Mouse (Mus musculus) hindbrain, embryonic 16.5 days (tissue): ENCODE measurements at regions not wholly inside any gene's neighbourhood (a gene's known extent, or its start where the extent isn't known, plus 50 kb on each side); places are given as distances from the start of the nearest gene placed in this dataset.

Source experiments
- ATAC-seq: fragments of 200-750 bp; cut with Nextera tagmentation; 2 replicates; pipeline ENCODE4 v1.8.0; 2017; ENCODE audit warnings: moderate TSS enrichment, moderate library complexity
- H3K27ac ChIP-seq: fragments of 300-500 bp; sonication (generic); 2 replicates; pipeline ENCODE4 v1.5.1; 2014; ENCODE audit warnings: low read depth, mild to moderate bottlenecking, control low read depth, low read length, moderate library complexity
- H3K27me3 ChIP-seq: fragments of 300-500 bp; sonication (generic); replicated peaks from 2 replicates; pipeline ENCODE4 v1.6.1; 2014; ENCODE audit warnings: low read length; ENCODE audit not compliant: control insufficient read depth, insufficient read depth
- H3K36me3 ChIP-seq: fragments of 300-500 bp; sonication (generic); 2 replicates; pipeline ENCODE4 v1.6.1; 2014; ENCODE audit warnings: mild to moderate bottlenecking, low read length, moderate library complexity, mixed read lengths; ENCODE audit not compliant: control insufficient read depth, insufficient read depth
- H3K4me1 ChIP-seq: fragments of 300-500 bp; sonication (generic); 2 replicates; pipeline ENCODE4 v1.6.1; 2014; ENCODE audit warnings: low read depth, low read length; ENCODE audit not compliant: control insufficient read depth, insufficient read depth
- H3K4me2 ChIP-seq: fragments of 300-500 bp; sonication (generic); 2 replicates; pipeline ENCODE4 v1.6.1; 2014; ENCODE audit warnings: mild to moderate bottlenecking, low read length, control low read depth, moderate library complexity
- H3K4me3 ChIP-seq: fragments of 300-500 bp; sonication (generic); 2 replicates; pipeline ENCODE4 v1.5.1; 2014; ENCODE audit warnings: mild to moderate bottlenecking, low read length, control low read depth, moderate library complexity
- H3K9ac ChIP-seq: fragments of 300-500 bp; sonication (generic); 2 replicates; pipeline ENCODE4 v1.6.1; 2014; ENCODE audit warnings: low read depth, mild to moderate bottlenecking, control low read depth, low read length, moderate library complexity
- H3K9me3 ChIP-seq: fragments of 300-500 bp; sonication (generic); 2 replicates; pipeline ENCODE4 v1.6.1; 2014; ENCODE audit warnings: mild to moderate bottlenecking, low read length, moderate library complexity; ENCODE audit not compliant: control insufficient read depth
- WGBS: fragments of 180-500 bp; shearing (Covaris S2); extraction: QIAGEN DNeasy Blood & Tissue Kit; methylation state at CpG from one replicate; pipeline ENCODE4 v1.1.7; 2014; 5-methylcytosine and 5-hydroxymethylcytosine counted together

DNA sequence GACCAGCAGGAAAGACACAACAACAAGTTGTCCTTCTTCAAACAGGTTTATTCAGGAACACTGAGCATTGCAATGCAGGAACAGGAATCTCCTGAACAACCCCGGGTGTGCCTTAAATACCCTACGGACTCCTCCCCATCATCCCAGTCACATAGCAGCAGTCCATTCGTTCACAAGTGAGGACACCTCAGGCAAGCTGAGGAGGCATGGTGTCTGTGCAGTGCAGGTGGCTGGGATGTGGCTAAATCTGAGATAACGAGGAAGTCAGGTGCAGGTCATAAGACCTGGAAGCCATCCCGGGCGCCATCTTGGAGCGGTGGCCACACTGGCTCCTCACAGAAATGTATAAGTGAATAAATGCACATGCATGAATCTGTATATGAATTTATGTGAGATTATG is 826.0 kb downstream of the Slitrk6 start:
- WGBS, result 94% methylated on average over 7 of the region's 7 CpGs
- Histone ChIP-seq H3K27me3 (no peaks in the 10 kb centered on the region), H3K4me3 (no peak overlapping the region), H3K27ac (no peak overlapping the region), H3K9ac (no peak overlapping the region), H3K36me3 (no peaks in the 10 kb centered on the region), H3K9me3 (no peaks in the 10 kb centered on the region), H3K4me1 (no peaks in the 10 kb centered on the region), H3K4me2 (no peak overlapping the region)
- no peak for ATAC-seq

DNA sequence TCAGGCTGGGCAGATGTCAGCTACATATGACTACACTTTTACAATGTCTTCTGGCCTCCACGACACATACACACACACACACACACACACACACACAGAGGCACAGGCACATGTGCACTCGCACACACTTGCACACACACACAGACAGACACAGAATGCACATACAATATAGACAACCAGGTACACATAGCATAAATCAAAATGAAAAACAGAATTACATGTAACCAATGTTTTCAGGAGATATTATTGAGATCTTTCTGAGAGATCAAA is 863.1 kb downstream of the Slitrk6 start:
- WGBS, result 89% methylated on average over 2 of the region's 2 CpGs
- Histone ChIP-seq H3K4me3 (no peak overlapping the region), H3K9me3 (no peaks in the 10 kb centered on the region), H3K27ac (no peak overlapping the region), H3K36me3 (no peaks in the 10 kb centered on the region), H3K4me1 (no peaks in the 10 kb centered on the region), H3K27me3 (no peaks in the 10 kb centered on the region), H3K9ac (no peak overlapping the region), H3K4me2 (no peak overlapping the region)
- no peak for ATAC-seq

DNA sequence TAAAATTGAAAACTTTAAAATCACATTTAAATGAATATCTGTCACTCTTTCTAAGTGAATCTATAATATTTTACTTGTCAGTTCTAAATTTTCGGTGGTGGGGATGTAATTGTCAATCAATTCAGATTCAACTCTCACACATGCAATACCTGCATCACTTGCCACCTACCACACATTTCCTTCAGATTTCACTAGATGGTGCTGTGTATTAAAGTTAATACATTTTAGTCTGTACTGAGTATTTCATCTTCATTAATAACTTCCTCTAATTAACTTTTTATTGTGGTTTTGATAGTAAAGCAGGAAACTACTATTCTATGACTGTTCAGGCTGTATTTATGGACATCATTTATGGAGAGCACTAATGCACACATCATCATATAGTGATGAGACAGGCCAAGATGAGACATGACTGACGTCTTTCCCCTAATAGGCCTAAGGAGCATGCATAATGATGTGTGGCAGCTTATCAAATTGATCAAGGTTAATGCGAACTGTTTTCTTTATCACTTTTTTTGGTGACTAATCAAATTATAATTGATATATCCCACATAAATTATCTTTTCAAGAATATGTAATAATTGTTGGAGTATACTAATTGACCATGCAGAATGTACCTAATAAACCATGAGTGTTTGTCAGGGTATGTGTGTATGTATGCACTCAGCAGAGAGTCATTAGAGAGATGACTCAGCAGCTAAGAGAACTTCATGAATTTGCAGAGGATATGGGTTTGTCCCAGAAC is 863.6 kb downstream of the Slitrk6 start:
- H3K9ac ChIP-seq, result no peak overlapping the region
- no peak overlapping the region for H3K27ac ChIP-seq
- 60% methylated on average over 3 of the region's 3 CpGs for whole genome bisulfite sequencing
- no peaks in the 10 kb centered on the region for H3K4me1 ChIP-seq
- H3K36me3 ChIP-seq, result no peaks in the 10 kb centered on the region
- no peaks in the 10 kb centered on the region for H3K27me3 ChIP-seq
- ATAC-seq, result peak; percentile 69
- no peak overlapping the region for H3K4me3 ChIP-seq
- H3K4me2 ChIP-seq, result no peak overlapping the region
- no peaks in the 10 kb centered on the region for H3K9me3 ChIP-seq

DNA sequence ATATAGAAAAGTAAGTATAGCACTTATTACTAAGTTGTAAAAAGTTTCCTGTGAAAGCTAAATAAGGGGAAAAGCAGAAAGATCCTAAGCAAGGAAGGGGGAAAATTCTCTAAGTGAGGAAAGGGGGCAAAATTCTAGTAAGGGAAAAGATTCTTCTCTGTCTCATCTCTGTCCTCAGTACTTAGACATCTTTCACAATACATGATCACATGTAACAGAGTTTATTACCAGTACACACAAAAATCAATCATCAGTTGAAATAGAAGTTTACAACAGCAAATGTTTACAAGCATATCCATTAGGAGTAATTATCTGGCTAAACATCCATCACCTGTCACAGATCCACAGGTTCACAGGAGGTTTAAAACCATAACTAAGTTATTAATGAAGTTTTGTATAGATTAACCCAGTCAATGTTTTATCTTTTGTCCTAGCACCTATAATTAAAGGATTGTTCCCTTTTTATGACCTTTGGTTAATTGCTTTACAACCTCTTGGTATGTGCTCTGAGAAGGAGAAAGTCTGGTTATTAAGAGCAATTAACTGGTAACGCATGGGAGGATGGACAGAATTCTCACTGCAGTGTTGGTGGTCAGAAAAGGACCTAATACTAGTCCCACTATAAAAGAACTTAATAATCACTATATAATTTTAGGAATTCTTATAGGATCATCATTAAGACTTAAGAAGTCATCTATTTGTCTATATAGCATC is 877.8 kb downstream of the Slitrk6 start:
- Histone ChIP-seq H3K36me3 (no peaks in the 10 kb centered on the region), H3K27ac (no peak overlapping the region), H3K4me1 (no peaks in the 10 kb centered on the region), H3K9ac (no peak overlapping the region), H3K4me2 (no peak overlapping the region), H3K27me3 (no peaks in the 10 kb centered on the region), H3K9me3 (no peaks in the 10 kb centered on the region), H3K4me3 (no peak overlapping the region)
- no peak for ATAC-seq
- WGBS, result 72% methylated on average over 1 of the region's 1 CpGs

DNA sequence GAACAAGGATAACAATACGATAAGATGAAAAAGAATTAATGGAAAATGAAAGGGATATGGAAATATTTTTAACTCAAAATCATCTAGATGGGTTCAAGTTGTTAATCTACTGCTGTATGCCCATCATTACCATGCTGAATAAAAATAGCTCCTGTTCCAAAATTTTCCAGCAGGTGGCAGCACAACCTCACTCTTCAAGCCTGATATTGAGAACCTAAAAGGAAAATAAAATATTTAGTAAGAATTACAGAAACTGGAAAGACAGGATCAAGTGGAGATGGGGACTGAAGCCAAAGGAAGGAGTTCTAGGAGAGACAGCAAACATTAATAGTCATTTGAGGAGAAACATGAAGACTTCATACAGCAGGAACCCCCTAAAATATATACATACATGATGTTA is 880.7 kb downstream of the Slitrk6 start:
- 0 out of 2 replicates have a peak, but pooled peaks have one; percentile 56 for ATAC-seq
- 7% methylated on average over 1 of the region's 1 CpGs for WGBS

DNA sequence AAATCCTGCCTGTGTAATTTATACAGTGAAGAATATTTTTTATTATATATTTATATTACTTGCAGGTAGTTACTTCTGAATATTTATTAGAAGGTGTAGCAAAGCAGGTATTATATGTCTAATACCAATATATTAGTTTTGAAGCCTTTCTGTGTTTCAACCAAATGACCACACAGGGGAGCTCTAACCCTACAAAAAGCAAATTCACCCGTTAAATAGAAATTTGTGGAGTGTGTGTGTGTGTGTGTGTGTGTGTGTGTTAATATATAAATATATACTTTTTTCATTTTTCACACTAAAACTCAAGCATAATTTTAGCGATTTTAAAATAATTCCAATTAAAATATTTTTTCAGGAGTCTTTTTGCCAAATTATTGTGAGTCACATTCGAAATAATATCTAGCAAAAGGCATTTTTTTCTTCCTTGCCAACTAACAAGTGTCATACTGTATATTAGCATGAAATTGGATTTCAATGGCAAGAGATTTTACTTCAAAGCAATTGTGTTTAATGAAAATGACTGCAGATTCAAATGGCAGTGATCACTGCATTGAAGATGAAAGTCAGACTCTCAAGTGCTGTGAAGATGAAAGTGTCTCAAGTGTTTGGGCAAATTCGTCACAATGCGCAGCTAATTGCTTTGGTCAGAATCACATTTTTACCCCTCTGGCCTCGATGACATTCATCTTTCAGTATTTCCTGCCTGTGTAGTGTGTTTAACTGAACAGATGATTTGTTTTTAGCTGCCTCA is 914.4 kb downstream of the Slitrk6 start:
- no peak overlapping the region for H3K9ac ChIP-seq
- H3K9me3 ChIP-seq, result no peaks in the 10 kb centered on the region
- WGBS, result 43% methylated on average over 6 of the region's 6 CpGs
- ATAC-seq, result no peak; the same call in 1 of the 2 replicates
- no peak overlapping the region for H3K27ac ChIP-seq
- H3K27me3 ChIP-seq, result no peaks in the 10 kb centered on the region
- no peak overlapping the region for H3K4me3 ChIP-seq
- H3K4me2 ChIP-seq, result no peak overlapping the region
- H3K36me3 ChIP-seq, result no peaks in the 10 kb centered on the region
- H3K4me1 ChIP-seq, result no peaks in the 10 kb centered on the region

More for the DNA sequence above, 880.7 kb downstream of the Slitrk6 start:
- H3K4me1 ChIP-seq, result no peaks in the 10 kb centered on the region
- no peaks in the 10 kb centered on the region for H3K36me3 ChIP-seq
- H3K4me3 ChIP-seq, result no peak overlapping the region
- no peak overlapping the region for H3K9ac ChIP-seq
- H3K27ac ChIP-seq, result no peak overlapping the region
- no peak overlapping the region for H3K4me2 ChIP-seq
- H3K9me3 ChIP-seq, result no peaks in the 10 kb centered on the region
- no peaks in the 10 kb centered on the region for H3K27me3 ChIP-seq

DNA sequence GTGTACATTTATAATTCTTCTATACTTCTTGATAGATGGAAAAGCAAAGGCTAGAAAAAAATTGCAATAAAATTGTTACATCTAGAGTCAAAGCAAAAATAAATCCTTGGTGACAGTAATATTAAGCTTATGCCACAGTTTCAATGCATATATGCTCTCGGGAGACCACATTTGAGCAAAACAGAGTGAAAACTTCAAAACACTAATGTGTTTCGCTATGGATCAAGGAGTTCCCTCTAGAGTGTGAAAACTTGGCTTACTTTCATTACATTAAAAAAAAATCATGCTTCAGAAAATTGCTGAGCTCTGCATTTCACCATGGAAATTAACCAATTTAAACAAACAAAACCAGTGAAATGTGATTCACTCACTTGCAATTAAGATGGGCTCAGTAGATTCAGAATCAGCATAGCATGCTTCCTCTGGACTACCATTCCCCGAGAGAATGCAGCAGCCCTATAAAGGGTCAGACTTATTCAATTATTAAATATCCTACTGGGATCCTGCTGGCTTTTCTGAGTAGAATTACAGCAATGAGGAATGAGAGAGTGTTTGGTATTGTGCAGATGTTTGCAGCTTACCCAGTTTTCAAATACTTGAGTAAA is 888.7 kb upstream of the Slitrk1 start:
- H3K36me3 ChIP-seq, result no peaks in the 10 kb centered on the region
- no peaks in the 10 kb centered on the region for H3K4me1 ChIP-seq
- H3K9ac ChIP-seq, result no peak overlapping the region
- H3K4me3 ChIP-seq, result no peak overlapping the region
- H3K27ac ChIP-seq, result no peak overlapping the region
- no peak overlapping the region for H3K4me2 ChIP-seq
- H3K9me3 ChIP-seq, result no peaks in the 10 kb centered on the region
- ATAC-seq, result peak; percentile 64; the same call in 1 of the 2 replicates
- 44% methylated on average over 3 of the region's 3 CpGs for WGBS
- no peaks in the 10 kb centered on the region for H3K27me3 ChIP-seq

DNA sequence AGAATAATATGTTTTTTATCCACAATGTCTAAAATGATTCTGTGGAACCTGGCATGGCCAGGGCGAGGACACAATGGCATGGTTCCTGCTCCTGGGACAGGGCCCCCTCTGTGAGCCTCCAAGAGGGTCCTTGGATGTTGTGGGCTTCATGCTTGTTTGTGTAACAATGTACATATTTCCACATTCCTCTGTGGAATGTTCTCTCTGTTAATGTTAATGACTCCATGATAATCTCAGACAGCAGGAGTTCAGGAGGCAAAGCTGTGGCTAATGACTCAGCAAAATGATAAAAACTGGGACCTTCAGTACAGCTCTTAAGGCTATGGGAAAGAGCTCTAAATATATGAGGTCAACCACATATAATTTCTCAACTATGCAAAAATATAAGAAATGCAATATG is 858.3 kb upstream of the Slitrk1 start:
- Histone ChIP-seq H3K4me1 (no peaks in the 10 kb centered on the region), H3K27me3 (no peaks in the 10 kb centered on the region), H3K9me3 (no peaks in the 10 kb centered on the region), H3K36me3 (no peaks in the 10 kb centered on the region), H3K4me3 (no peak overlapping the region), H3K4me2 (no peak overlapping the region), H3K9ac (no peak overlapping the region), H3K27ac (no peak overlapping the region)
- no peak for ATAC-seq
- 59% methylated on average over 1 of the region's 1 CpGs for whole genome bisulfite sequencing

DNA sequence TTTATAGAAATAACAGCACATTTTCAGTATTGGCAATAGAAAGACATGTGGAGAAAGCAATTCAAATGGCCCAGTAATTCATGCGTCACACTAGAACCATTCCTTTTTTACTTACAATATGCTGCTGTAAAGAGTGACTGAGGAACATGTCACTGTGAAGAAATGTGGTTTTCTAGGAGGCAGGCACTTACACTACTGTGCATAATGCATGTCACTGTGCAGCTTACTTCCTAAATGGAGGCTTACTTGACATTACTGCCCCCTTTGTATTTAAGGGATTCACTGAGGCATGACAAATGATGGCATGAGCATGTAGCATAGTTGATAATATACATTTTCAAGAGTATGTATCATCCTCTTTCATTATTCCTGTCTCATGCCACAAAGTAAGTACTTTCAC is 846.9 kb upstream of the Slitrk1 start:
- H3K4me2 ChIP-seq, result no peak overlapping the region
- 47% methylated on average over 1 of the region's 1 CpGs for WGBS
- no peak overlapping the region for H3K9ac ChIP-seq
- no peaks in the 10 kb centered on the region for H3K9me3 ChIP-seq
- no peak for ATAC-seq
- no peak overlapping the region for H3K4me3 ChIP-seq
- no peaks in the 10 kb centered on the region for H3K36me3 ChIP-seq
- no peaks in the 10 kb centered on the region for H3K4me1 ChIP-seq
- no peaks in the 10 kb centered on the region for H3K27me3 ChIP-seq
- no peak overlapping the region for H3K27ac ChIP-seq
